Mouse (Mus musculus) layer of hippocampus, postnatal 14 days (tissue): ENCODE data around the gene Olfr1102. TPM values are rescaled to one million over a fixed set of nuclear protein-coding genes. Genes with fewer than 3 reads are reported as not detected.

Experiments
- DNase-seq, 2 experiments: peaks; one replicate each; pipeline ENCODE4 v3.0.0; 2021 to 2022; ENCODE audit warnings: low spot score in 2 of 2, mixed read lengths in 1 of 2
- long read RNA-seq, 2 experiments: library from polyadenylated mRNA; stranded (forward); transcript quantifications; one replicate each; pipeline ENCODE4 v2.0.0; 2021
- total RNA-seq, 2 experiments: library from RNA; stranded (reverse); gene quantifications; 2 replicates each; pipeline ENCODE4 v1.2.3; 2021

Olfr1102 gene
- not detected for total RNA-seq
- long read RNA-seq, experiment 1: 0 reads
- long read RNA-seq, experiment 2: 0 reads

GRCm38 (mm10) chr2:86998098-86998497 is at the start of gene Olfr1102:
Olfr1102 (plus strand) TSS chr2:86998398.
- no peak for DNase-seq

DNA sequence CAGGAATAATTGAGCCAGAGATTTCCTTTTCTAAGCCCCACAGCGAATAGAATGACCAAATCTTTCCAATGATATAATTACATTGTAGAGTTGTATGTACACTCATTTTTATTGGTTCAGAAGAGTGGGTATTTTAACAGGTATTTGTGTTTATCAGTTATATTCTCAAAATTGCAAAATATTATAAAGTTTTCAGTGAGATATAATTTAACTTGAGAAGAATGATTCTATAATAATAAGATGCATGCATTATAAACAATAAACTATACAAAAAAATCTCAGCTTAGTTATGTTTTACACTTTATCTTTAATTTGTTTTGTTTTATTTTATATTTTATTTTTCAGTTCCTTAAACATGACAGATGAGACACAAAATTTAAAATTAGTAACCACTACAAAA is 37.6 kb upstream of the Olfr1102 start, which contains the start of gene Olfr1099:
TSS of gene Olfr1099 (minus strand) at position 101 of the 400 bp plus-strand sequence.
- no peak for DNase-seq

DNA sequence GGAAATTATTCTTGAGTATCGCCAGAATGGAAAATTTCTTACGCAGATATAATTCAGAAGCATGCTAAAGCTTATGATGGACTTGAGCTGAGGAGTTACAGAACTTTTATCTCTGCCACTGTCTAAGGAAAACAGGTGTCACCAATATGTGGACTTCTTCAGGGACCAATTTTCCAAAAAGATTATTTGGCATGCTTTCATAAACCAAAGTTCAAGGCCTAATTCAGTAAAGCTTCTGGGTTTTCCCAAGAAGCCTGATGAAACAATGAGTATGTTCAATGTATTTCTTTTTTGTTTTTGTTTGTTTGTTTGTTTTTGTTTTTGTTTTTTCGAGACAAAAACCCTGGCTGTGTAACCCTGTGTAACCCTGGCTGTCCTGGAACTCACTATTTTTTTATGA is 18.3 kb upstream of the Olfr1102 start, which contains the start of gene Olfr1100:
TSS of gene Olfr1100 (minus strand) at position 101 of the 400 bp plus-strand sequence.
- DNase-seq: no peak

DNA sequence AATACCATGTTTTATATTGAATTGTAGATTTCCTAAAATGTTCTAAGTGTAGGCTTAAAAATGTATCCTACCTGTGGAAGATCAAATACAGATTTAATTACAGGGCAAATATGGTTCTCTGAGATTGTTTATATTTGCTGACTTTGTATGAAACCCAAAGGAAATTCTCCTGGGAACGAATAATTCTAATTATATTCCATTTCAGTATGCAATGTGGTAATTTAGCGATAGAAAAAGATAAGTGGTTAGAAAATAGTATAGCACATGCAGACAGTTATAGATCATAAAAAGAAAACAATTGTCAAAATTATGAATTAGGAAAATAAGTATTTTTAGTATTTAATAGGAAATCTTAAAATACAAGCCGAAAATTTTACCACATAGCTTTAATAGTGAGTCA is 7.1 kb upstream of the Olfr1102 start, which contains the start of gene Olfr1101:
TSS of gene Olfr1101 (minus strand) at position 101 of the 400 bp plus-strand sequence.
- no peak for DNase-seq

DNA sequence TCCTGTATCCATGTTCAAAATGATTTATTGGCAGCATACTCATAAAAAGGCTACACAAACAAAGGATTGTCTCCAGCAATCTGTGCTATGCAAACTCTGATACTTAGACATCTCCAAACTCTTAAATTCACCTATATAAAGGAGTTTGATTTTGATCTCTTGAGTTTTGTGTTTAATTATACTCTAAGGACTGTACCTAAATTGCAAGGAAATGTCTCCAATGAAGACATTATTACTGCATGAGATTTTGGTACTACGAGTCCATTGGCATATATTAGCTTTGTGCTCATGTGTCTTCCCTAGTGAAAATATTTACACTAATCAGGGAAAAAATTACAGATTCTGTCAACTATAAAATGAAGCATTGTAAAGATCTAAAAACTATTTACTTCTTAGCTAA is 28.8 kb downstream of the Olfr1102 start, which contains the start of gene Olfr1104:
TSS of gene Olfr1104 (minus strand) at position 101 of the 400 bp plus-strand sequence.
- DNase-seq: no peak

DNA sequence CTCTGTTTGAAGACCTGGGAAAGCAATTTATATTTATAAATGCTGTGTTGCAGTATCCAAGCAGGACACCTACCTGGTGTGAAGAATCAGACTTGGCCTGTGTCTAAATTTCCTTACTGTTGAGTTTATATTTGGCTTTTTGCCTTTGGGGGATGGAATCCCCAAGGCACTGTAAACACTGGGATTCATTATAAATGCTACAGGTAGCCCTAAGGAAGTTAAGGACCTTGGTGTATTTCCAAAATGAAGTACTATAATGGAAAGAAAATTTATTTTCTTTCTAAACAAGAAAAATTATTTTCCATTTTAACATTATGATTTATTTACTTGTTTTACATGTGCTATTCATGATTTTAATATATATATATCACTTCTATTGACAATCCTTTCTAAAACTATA is 38.2 kb downstream of the Olfr1102 start, which contains the start of gene Olfr1105:
TSS of gene Olfr1105 (minus strand) at position 101 of the 400 bp plus-strand sequence.
- DNase-seq: no peak

DNA sequence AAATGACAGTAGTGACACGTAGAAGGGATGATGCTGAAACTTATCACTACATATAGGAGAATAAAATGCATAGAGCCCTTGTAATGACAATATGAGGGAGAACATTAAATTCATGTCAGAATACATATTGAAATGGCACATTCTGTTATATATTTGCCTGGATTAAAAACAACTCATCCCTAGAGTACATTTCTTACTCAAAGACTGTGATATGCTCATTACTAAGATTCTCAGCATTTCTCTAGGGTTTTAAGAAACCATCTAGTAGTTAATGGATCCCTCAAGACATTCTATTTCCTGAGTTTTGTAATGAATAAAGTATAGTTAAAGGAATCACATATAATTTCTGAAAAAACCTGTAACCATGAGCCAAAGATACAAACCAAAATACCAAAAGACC is 54.0 kb downstream of the Olfr1102 start, which contains the start of gene Olfr1106:
TSS of gene Olfr1106 (minus strand) at position 101 of the 400 bp plus-strand sequence.
- DNase-seq: no peak

Other genes starting within 250 kb of the Olfr1102 start
- gene Olfr1090, start 239.4 kb upstream of the Olfr1102 start, total RNA-seq: not detected
- gene Olfr1093, start 215.9 kb upstream of the Olfr1102 start, total RNA-seq: not detected
- not detected for gene Olfr141, start 188.4 kb upstream of the Olfr1102 start, total RNA-seq
- gene Olfr1094, start 173.7 kb upstream of the Olfr1102 start, total RNA-seq: not detected
- gene Olfr1095, start 146.7 kb upstream of the Olfr1102 start, total RNA-seq: not detected
- not detected for gene Gm13723, start 123.6 kb upstream of the Olfr1102 start, total RNA-seq
- gene Olfr1097, start 106.2 kb upstream of the Olfr1102 start, total RNA-seq: not detected
- gene Olfr1098, start 73.9 kb upstream of the Olfr1102 start, total RNA-seq: not detected
- not detected for gene Olfr1099, start 37.7 kb upstream of the Olfr1102 start, total RNA-seq
- gene Olfr1100, start 18.4 kb upstream of the Olfr1102 start, total RNA-seq: not detected
- gene Olfr1101, start 7.2 kb upstream of the Olfr1102 start, total RNA-seq: not detected
- gene Olfr1104, start 28.7 kb downstream of the Olfr1102 start, total RNA-seq: not detected
- not detected for gene Olfr1105, start 38.1 kb downstream of the Olfr1102 start, total RNA-seq
- gene Olfr1106, start 53.9 kb downstream of the Olfr1102 start, total RNA-seq: not detected
- gene Olfr1107, start 77.4 kb downstream of the Olfr1102 start, total RNA-seq: not detected
- not detected for gene Olfr1109, start 97.6 kb downstream of the Olfr1102 start, total RNA-seq
- not detected for gene Olfr259, start 116.2 kb downstream of the Olfr1102 start, total RNA-seq
- not detected for gene Olfr1110, start 141.9 kb downstream of the Olfr1102 start, total RNA-seq
- gene Olfr1111, start 154.2 kb downstream of the Olfr1102 start, total RNA-seq: not detected
- not detected for gene Olfr1112, start 189.4 kb downstream of the Olfr1102 start, total RNA-seq
- not detected for gene Olfr1113, start 210.6 kb downstream of the Olfr1102 start, total RNA-seq
- not detected for gene Olfr1115, start 249.6 kb downstream of the Olfr1102 start, total RNA-seq